Mouse (Mus musculus) activated CD4-positive, CD25-positive, alpha-beta regulatory T cell, adult 4 months (primary cell): Measurements from ENCODE around the gene Ahcyl1. TPM values are rescaled to one million over a fixed set of nuclear protein-coding genes. Genes with fewer than 3 reads are reported as not detected.

Experiments used
- polyA plus RNA-seq, 2 experiments: library from polyadenylated mRNA; unstranded; fragments of 100-300 nt; shearing (Covaris generic); gene quantifications; one replicate each; pipeline ENCODE4 v1.2.1; 2017

Gene Ahcyl1
- polyA plus RNA-seq, 2 experiments from 2014 or later: 14.8 to 24.1 TPM

Other genes with a start within 250 kb of the Ahcyl1 start
- not detected for gene Kcnc4, start 237.0 kb downstream of the Ahcyl1 start, polyA plus RNA-seq
- not detected for gene Slc6a17, start 178.5 kb downstream of the Ahcyl1 start, polyA plus RNA-seq
- not detected for gene Ubl4b, start 141.5 kb downstream of the Ahcyl1 start, polyA plus RNA-seq
- not detected for gene Alx3, start 101.5 kb downstream of the Ahcyl1 start, polyA plus RNA-seq
- gene Gm10961, start 65.2 kb downstream of the Ahcyl1 start, polyA plus RNA-seq: not detected
- 10 to 100 TPM; 14.6 to 17.9 TPM for gene Strip1, start 64.9 kb downstream of the Ahcyl1 start, polyA plus RNA-seq
- 10 to 100 TPM; 11.0 to 23.3 TPM for gene Csf1, start 63.9 kb upstream of the Ahcyl1 start, polyA plus RNA-seq
- not detected for gene Eps8l3, start 180.7 kb upstream of the Ahcyl1 start, polyA plus RNA-seq
- not detected for gene Gstm5, start 199.3 kb upstream of the Ahcyl1 start, polyA plus RNA-seq
- gene Gstm7, start 235.3 kb upstream of the Ahcyl1 start, polyA plus RNA-seq: under 1 TPM in 1 of 2 experiments, not detected in 1; 0.94 TPM
- gene Gstm6, start 247.2 kb upstream of the Ahcyl1 start, polyA plus RNA-seq: not detected